Mouse (Mus musculus): ENCODE measurements at regions not wholly inside any gene's neighbourhood (a gene's known extent, or its start where the extent isn't known, plus 50 kb on each side); places are given as distances from the start of the nearest gene placed in this dataset.

GRCm38 (mm10) chr5:82142063-82142462 is 1122.1 kb downstream of the Adgrl3 start:
- no peak for DNase-seq (ENCODE audit: low spot score)

Data from adipocyte (in vitro differentiated cells).